Mouse (Mus musculus) small intestine, adult 2 months (tissue): ENCODE measurements at regions not wholly inside any gene's neighbourhood (a gene's known extent, or its start where the extent isn't known, plus 50 kb on each side); places are given as distances from the start of the nearest gene placed in this dataset.

ENCODE experiments used
- CTCF ChIP-seq: fragments of 200-500 bp; IDR thresholded peaks from 2 replicates; pipeline ENCODE4 v1.5.1; 2012; ENCODE audit warnings: low read depth, mild to moderate bottlenecking, control low read depth, inconsistent platforms, low read length, moderate library complexity, mixed read lengths; ENCODE audit not compliant: insufficient replicate concordance, insufficient read length; ENCODE audit errors: extremely low read depth
- POLR2A ChIP-seq: fragments of 200-500 bp; IDR thresholded peaks from 2 replicates; pipeline ENCODE4 v1.6.1; 2012; ENCODE audit warnings: low read depth, mild to moderate bottlenecking, control low read depth, inconsistent platforms, low read length, moderate library complexity

DNA sequence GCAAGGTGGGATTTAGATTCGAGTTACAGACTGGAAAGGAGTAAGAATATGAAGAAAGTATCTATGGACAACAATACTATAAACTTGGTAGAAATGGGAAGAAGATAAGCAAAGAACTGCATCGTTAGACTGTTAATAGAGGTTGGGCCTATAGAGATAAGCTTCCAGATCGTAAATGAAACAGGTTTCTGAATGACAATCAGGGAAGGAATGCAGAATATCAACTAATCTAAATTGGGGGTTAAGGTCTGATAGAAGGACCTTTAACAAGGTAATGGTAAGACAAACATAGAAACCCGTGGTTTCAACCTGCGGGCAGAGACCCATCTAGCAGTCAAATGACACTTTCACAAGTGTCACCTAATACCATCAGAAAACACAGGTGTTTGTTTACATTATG lies 201.5 kb downstream of the Snx13 start:
- no peak for TF ChIP-seq POLR2A
- TF ChIP-seq CTCF, result no peak
